Mouse (Mus musculus) spleen, adult 2 months (tissue): Measurements from ENCODE around the gene Tmem131. TPM values are rescaled to one million over a fixed set of nuclear protein-coding genes. Genes with fewer than 3 reads are reported as not detected.

Experiments
- DNase-seq, 2 experiments: peaks; one replicate each; pipeline versions ENCODE4 v3.0.0 to v3.0.0-alpha.2; 2012 to 2021; ENCODE audit warnings: low spot score in 2 of 2, low read depth in 1 of 2
- H3K27ac ChIP-seq: fragments of 200-500 bp; 2 replicates; pipeline ENCODE4 v1.5.1; 2012; ENCODE audit warnings: low read length, inconsistent platforms; ENCODE audit not compliant: insufficient read depth
- H3K27me3 ChIP-seq: fragments of 200-500 bp; 2 replicates; pipeline ENCODE4 v1.6.1; 2012; ENCODE audit warnings: mild to moderate bottlenecking, moderate library complexity, low read length, inconsistent platforms; ENCODE audit not compliant: control insufficient read depth, insufficient read depth
- H3K36me3 ChIP-seq: fragments of 200-500 bp; 2 replicates; pipeline ENCODE4 v1.6.1; 2012; ENCODE audit warnings: mild to moderate bottlenecking, low read length, inconsistent platforms; ENCODE audit not compliant: control insufficient read depth, insufficient read depth
- H3K4me1 ChIP-seq: fragments of 200-500 bp; 2 replicates; pipeline ENCODE4 v1.6.1; 2011; ENCODE audit warnings: inconsistent platforms; ENCODE audit not compliant: control insufficient read depth, insufficient read depth, insufficient read length
- H3K4me3 ChIP-seq: fragments of 200-500 bp; 2 replicates; pipeline ENCODE4 v1.5.1; 2011; ENCODE audit warnings: mild to moderate bottlenecking, inconsistent platforms; ENCODE audit not compliant: insufficient read depth, insufficient read length; ENCODE audit errors: extremely low read depth
- CTCF ChIP-seq: fragments of 200-500 bp; IDR thresholded peaks from 2 replicates; pipeline ENCODE4 v1.5.1; 2011; ENCODE audit warnings: mild to moderate bottlenecking, inconsistent platforms; ENCODE audit not compliant: insufficient read depth, insufficient read length, insufficient replicate concordance; ENCODE audit errors: extremely low read depth
- POLR2A ChIP-seq: fragments of 200-500 bp; IDR thresholded peaks from 2 replicates; pipeline ENCODE4 v1.6.1; 2011; ENCODE audit warnings: low read depth, low read length, inconsistent platforms
- WGBS: fragments of 180-500 bp; shearing (Covaris S2); methylation state at CpG from one replicate; pipeline ENCODE4 v1.1.7; 2018; 5-methylcytosine and 5-hydroxymethylcytosine counted together
- polyA plus RNA-seq: library from polyadenylated mRNA; depleted of rRNA; stranded (reverse); fragments of >200 nt; gene quantifications from 2 replicates; pipeline ENCODE4 v1.2.3, GENCODE M21; 2012

Tmem131 gene
- polyA plus RNA-seq, 1 experiment, result 23.7 TPM

DNA sequence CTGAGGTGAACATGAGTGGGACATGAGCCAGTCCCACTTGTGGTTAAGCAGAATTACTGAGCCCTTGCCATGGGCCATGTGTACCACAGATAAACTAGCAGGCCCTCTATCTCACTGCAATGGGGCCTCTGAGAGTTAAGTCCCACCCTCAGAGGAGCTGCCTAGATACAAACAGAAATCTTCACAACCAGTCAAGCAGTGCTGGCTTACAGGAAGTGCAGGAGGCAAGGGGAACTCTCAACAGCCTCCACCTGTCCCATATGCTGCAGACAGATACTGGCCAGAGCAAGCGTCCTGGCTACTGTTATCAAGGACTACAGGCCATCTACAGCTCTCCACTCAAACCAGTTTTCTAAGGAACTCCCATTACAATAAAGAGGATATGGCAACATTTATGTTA lies 23.7 kb downstream of the Tmem131 start:
- Histone ChIP-seq H3K27me3 (no peaks in the 10 kb centered on the region), H3K27ac (peak overlapping the region; percentile 75), H3K36me3 (no peaks in the 10 kb centered on the region), H3K4me3 (no peak overlapping the region), H3K4me1 (peaks cover 60% of the 10 kb centered on the region)
- DNase-seq, result peak in 1 of 2 experiments; percentile 43
- 0% methylated on average over 1 of the region's 1 CpGs for WGBS
- no peak for TF ChIP-seq CTCF
- TF ChIP-seq POLR2A, result no peak

DNA sequence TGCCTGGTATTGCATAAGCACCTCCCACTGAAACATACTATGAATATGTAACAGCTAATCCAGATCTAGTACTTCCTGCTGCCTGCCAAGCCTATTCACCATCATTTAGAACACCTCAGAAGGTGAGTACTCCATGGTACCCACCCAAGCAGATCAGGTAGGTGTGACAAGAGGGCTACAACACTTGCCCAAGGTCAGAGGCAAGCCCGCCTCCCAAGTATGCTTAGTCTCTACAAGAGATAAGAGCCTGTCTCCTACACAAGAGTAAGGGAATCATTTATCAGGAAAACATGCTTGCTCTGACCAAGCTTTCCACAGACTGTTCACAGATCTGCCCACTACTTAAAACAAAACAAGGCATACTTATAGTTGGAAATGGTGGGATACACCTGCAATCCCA lies 26.0 kb downstream of the Tmem131 start:
- TF ChIP-seq POLR2A (no peak), CTCF (no peak)
- no peak overlapping the region for H3K4me3 ChIP-seq
- no peaks in the 10 kb centered on the region for H3K36me3 ChIP-seq
- DNase-seq, result no peak
- H3K27ac ChIP-seq, result no peak overlapping the region
- WGBS, result 86% methylated on average over 1 of the region's 1 CpGs
- no peaks in the 10 kb centered on the region for H3K27me3 ChIP-seq
- H3K4me1 ChIP-seq, result peaks cover 56% of the 10 kb centered on the region

- TF ChIP-seq POLR2A (no peak), CTCF (no peak)
- WGBS, result 70% methylated on average over 5 of the region's 5 CpGs
- Histone ChIP-seq H3K36me3 (no peaks in the 10 kb centered on the region), H3K27ac (no peak overlapping the region), H3K4me1 (peaks cover 36% of the 10 kb centered on the region), H3K4me3 (no peak overlapping the region), H3K27me3 (no peaks in the 10 kb centered on the region)
- no peak for DNase-seq
Measured at GRCm38 (mm10) chr1:36915200-36915580, 28.3 kb downstream of the Tmem131 start.

- H3K27me3 ChIP-seq, result no peaks in the 10 kb centered on the region
- H3K4me1 ChIP-seq, result peaks cover 31% of the 10 kb centered on the region
- WGBS, result 34% methylated on average over 7 of the region's 7 CpGs
- no peak overlapping the region for H3K27ac ChIP-seq
- no peak overlapping the region for H3K4me3 ChIP-seq
- H3K36me3 ChIP-seq, result no peaks in the 10 kb centered on the region
- TF ChIP-seq POLR2A, result no peak
- TF ChIP-seq CTCF, result no peak
- no peak for DNase-seq
Measured at GRCm38 (mm10) chr1:36914455-36915199, 28.8 kb downstream of the Tmem131 start.

DNA sequence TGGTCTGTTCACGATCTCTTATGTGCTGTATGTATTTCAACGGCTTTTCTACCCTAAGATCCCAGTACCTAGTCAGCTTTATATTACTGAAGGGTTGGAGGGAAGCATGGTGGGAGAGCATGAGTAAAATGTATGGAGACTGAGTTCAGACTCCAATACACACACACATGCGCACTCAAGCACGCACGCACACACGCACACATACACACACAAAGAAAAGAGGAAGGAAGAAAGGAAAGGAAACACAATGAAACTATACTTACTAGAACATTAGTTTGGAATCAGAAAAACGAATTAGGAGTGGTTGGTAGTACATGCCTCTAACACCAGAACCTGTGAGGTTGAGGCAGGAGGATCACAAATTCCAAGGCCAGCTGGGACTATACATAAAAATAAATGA lies 29.7 kb downstream of the Tmem131 start:
- TF ChIP-seq CTCF (no peak), POLR2A (no peak)
- 46% methylated on average over 7 of the region's 7 CpGs for WGBS
- peaks cover 25% of the 10 kb centered on the region for H3K4me1 ChIP-seq

GRCm38 (mm10) chr1:36912239-36912638 lies 31.2 kb downstream of the Tmem131 start:
- 96% methylated on average over 1 of the region's 1 CpGs for WGBS
- H3K4me3 ChIP-seq, result no peak overlapping the region
- peaks cover 15% of the 10 kb centered on the region for H3K4me1 ChIP-seq
- no peak for TF ChIP-seq CTCF
- no peak for TF ChIP-seq POLR2A
- DNase-seq, result no peak
- H3K27ac ChIP-seq, result no peak overlapping the region
- H3K36me3 ChIP-seq, result peaks cover under 1% of the 10 kb centered on the region; the same call in 1 of the 2 replicates
- no peaks in the 10 kb centered on the region for H3K27me3 ChIP-seq

More for the DNA sequence above, 29.7 kb downstream of the Tmem131 start:
- no peak for DNase-seq
- H3K27ac ChIP-seq, result no peak overlapping the region
- no peaks in the 10 kb centered on the region for H3K27me3 ChIP-seq
- H3K36me3 ChIP-seq, result no peaks in the 10 kb centered on the region
- no peak overlapping the region for H3K4me3 ChIP-seq

DNA sequence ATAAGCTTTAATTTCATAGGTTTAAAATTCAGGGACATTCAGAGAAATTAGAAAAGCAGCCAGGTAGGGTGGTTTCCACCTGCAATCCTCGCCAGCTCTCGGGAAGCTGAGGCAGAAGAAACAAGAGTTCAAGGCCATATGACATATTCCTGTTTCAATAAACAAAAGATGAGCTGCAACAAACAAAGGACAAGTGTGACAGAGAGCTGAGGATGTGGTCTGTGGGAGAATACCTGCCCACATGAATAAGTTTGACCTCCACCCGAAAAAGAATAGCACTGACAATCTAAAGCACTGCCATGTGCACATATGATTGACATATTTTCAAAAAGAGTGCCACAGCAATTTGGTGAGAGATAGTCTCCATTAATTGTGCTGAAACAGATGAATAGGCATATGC lies 31.9 kb downstream of the Tmem131 start:
- H3K27ac ChIP-seq, result no peak overlapping the region
- H3K36me3 ChIP-seq, result peaks cover 1% of the 10 kb centered on the region; the same call in 1 of the 2 replicates
- peaks cover 13% of the 10 kb centered on the region; the same call in 1 of the 2 replicates for H3K4me1 ChIP-seq
- TF ChIP-seq POLR2A (no peak), CTCF (no peak)
- 59% methylated on average over 3 of the region's 3 CpGs for WGBS
- H3K4me3 ChIP-seq, result no peak overlapping the region
- no peak for DNase-seq
- no peaks in the 10 kb centered on the region for H3K27me3 ChIP-seq
